Mouse (Mus musculus): ENCODE results near the gene Mterf1b. TPM values are rescaled to one million over a fixed set of nuclear protein-coding genes. Genes with fewer than 3 reads are reported as not detected.

Mterf1b gene
- 2.2 TPM for polyA plus RNA-seq (2014; fragmentation: Illumina TruSeq; extraction: RNeasy Lipid Tissue Mini Kit (QIAGEN cat#74804); ENCODE audit: low read depth, low replicate concordance)

GRCm38 (mm10) chr5:4191671-4192480 is at the start of gene Mterf1b:
Gene Mterf1b (plus strand): TSS chr5:4192367.

Other genes starting within 250 kb of the Mterf1b start
- gene Cyp51, start 87.6 kb upstream of the Mterf1b start, polyA plus RNA-seq (2014; fragmentation: Illumina TruSeq; extraction: RNeasy Lipid Tissue Mini Kit (QIAGEN cat#74804); ENCODE audit: low read depth, low replicate concordance) = 40.6 TPM

Data from adipose tissue, adult 10 weeks (tissue).